Comparison of ENCODE assay signal across 14 mouse cellular contexts in the genomic region with DNA sequence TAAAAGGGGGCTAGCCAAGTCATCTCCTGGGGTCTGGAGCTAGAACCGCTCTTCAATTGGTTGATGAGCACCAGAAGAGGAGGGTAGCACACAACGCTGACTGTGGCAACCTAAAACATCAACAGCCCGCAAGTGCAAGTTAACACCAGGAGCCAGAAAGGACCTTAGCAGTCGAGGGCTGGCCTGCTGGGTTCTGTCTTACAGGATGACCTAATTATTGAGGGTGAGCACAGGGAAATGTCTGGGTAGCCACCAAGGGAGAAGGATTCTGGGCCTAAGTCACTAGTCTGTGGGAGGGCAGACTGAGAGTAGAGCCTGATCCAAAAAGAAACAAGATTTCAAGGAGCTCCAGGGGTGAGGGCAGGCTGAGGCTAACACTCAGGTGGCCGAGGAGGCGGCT.
"Had no signal": no experiment of that assay in that cellular context is flagged by ENCODE, and none has a peak within 500 bp of the region (broad histone marks: within the 10 kb centered on the region; RNA-seq: fewer than 3 reads in every experiment).

No protein-coding gene starts in this region.

- H3K27me3 ChIP-seq: limb, embryonic 13.5 days; liver, embryonic 15.5 days; neural tube, embryonic 15.5 days had no signal

- ATAC-seq: lung, postnatal 0 days had no signal

- DNase-seq: kidney, postnatal 25 days; lung, adult 2 months; lung, postnatal 4 days; midbrain, embryonic 14.5 days; retina, postnatal 1 day; right cerebral cortex, postnatal 4 days; spleen, adult 18-20 months had no signal

- H3K9me3 ChIP-seq: limb, embryonic 13.5 days; liver, embryonic 15.5 days; midbrain, embryonic 10.5 days; neural tube, embryonic 15.5 days had no signal

- H3K9ac ChIP-seq: liver, embryonic 15.5 days; neural tube, embryonic 15.5 days had no signal

- H3K4me3 ChIP-seq: limb, embryonic 13.5 days; liver, embryonic 15.5 days; midbrain, embryonic 10.5 days; myocyte; neural tube, embryonic 15.5 days had no signal

- H3K4me2 ChIP-seq: limb, embryonic 13.5 days; liver, embryonic 11.5 days; liver, embryonic 15.5 days; neural tube, embryonic 15.5 days had no signal

- H3K27ac ChIP-seq: limb, embryonic 13.5 days; liver, embryonic 15.5 days; neural tube, embryonic 15.5 days had no signal

- H3K36me3 ChIP-seq: liver, embryonic 15.5 days; neural tube, embryonic 15.5 days had no signal
